Mouse (Mus musculus) heart, adult 11 months (tissue): ENCODE measurements around the gene Ola1.
A peak's percentile ranks its signal among the peaks of the same experiment; 100 is the strongest.

Experiments used
- DNase-seq: peaks from one replicate; pipeline ENCODE4 v3.0.0; 2022

Ola1 gene

DNA sequence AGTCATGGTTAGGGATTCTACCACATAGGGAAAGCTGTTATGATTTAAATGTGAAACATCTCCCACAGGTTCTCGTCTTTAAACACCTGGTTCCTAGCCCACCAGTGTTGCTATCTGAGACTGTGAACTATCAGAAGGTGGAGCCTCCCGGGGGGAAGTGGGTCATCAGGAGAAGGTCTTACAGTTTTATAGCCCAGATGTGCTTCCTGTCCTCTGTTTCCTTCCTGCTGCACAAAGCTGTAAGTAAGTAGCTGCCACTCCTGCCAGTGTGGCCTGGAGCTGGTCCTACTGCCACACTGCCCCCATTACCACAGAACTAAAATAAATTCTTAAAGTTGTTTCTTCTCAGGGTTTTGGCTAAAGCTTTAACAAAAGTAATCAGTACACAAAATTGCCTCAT, 72.6 kb downstream of the Ola1 start:
- no peak for DNase-seq

DNA sequence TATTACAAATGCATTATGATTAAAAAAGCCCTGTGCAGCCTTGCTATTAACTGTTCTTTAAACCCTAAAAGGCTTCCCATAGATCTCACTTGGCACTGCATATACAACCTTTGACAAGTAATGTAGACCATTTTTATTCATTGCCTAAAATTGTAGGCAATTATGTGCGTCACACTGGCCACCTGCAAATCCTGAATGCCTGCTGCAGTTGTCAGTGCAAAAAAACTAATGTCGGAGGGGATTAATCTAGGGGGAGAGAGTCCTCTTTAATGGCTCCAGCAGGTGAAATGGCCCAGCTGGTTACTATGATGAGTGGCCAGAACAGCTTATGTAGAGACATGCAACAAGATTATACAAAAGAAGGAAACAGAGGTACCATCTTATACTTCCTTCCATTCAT, 75.0 kb downstream of the Ola1 start:
- no peak for DNase-seq

DNA sequence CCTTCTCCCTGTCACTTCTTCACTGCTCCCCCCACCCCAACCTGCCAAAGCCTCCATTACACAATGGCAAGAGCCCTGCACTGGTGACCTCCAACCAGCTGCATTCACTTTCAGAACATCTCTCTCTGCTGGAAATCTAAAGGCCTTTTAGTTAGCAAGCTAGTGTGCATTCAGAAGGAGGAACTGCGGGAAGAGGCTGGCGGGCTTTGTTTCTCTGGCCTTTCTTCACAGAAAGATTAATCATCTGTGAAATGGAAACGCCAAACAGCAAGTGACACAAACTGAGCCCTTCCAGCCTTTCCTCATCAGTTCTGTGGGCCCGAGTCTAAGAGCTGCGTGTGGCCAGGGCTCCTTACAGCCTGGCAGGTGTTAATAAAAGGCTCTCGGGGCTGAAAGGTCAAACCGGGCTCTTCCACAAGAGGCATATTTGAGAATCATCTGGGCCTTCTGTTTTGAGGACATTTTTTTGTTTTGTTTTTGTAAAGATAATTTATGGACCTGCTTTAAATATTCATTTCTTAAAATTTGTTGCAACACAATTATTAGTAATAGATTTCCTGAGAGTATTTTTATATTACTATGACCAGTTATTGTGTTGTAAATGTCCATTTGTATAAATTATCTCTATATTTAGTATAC, 75.8 kb downstream of the Ola1 start:
- no peak for DNase-seq

DNA sequence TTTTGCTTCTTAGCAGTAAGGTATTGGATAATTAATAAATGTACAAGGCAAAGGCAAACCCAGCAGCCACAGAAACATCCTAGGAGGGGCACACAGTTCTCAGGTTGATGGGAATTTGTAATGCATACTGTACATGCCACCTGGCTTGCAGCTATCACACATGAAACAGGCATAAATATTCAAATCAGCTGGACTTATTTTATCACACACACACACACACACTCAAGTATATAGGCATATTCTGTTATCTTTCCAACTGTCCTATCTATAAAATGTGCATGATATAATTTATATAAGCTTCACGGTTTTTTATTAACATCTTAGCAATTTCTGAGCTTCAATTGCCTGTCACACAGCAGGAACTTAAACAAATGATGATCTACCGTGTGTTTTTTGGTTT, 85.8 kb downstream of the Ola1 start:
- DNase-seq = no peak

DNA sequence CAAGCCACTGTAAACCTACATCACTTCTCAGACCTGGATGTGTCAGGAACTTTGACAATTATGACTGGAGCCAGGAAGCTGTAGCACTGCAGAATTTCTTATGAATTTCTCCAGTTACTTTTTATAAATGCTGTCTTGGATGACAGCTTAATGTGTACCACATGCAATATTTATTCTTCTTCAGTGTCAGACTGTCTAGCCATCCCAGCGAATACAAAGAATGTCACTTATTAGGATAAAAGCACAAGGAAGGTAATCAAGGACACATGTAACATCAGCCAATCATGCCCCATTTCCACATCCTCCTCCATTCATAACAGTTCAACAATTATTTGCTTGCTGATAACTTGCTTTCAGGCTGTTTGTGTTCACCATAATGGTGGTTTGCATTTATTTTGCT, 91.0 kb downstream of the Ola1 start:
- DNase-seq = no peak

DNA sequence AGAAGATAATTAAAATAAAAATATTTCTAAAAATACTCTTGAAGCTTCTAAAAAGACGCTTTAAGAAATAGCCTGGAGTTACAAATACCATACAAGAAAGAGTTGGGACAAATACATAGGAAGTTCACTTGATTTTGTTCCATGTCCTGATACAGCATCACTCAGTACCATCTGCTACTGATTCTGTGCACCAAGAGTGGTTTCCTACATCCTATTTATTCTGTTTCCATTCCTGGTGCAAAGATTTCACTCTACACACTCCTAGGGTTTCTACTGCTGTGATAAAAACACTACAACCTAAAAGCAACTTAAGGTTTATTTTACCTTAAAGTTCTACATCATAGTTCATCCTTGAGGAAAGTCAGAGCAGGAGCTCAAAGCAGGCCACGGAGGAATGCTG, 99.9 kb downstream of the Ola1 start:
- DNase-seq = no peak

DNA sequence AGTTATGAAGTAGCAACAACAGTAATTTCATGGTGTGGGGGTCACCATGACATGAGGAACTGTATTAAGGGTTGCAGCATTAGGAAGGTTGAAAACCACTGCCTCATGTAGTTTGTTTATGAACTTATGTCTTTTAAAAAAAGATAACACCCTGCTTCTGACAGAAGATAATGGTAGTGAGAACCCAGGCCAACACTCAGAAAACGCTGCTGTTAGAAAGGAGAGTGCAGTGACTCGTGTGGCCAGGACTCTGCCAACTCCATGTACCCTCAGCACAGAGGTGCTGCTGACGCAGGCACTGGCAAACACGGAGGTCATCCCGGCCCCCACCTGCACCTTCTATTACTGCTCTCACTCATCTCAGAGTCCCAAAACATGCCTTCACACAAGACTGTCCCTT, 111.6 kb downstream of the Ola1 start:
- DNase-seq = no peak

DNA sequence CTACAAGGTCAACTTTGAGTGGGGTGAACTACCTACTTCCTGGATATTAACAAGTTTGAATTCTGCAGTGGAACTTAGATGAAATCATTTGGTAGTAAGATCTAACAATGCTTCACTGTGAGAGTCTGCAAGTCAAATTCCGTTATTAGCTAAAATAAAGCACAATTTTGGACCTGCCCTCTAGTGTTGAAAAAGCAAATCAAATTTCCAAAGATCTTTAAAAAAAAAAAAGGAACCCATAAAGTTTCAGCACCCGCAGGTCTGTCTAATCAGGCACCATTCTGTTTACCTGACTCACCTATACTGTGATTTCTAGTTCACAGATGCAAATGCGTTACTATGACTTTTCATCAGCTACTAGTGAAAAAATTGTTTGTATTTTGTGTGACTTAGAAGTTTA, 122.2 kb downstream of the Ola1 start:
- no peak for DNase-seq

DNA sequence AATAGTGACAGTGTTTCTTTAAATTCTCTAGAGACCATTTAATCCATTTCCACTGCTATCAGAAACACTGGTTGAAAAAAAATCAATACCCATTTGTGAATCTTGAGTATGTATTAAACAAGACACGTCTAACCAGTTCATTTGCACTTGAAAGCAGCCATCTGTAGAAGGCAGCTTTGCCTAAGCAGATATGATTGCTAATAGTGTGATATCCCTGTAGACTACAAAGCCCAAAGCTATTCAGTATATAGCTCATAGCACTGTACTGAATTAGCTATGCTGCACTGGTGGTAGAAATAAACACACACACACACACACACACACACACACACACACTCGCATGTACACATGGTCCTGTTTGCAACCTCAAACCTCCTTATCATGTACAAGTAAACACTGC, 123.4 kb downstream of the Ola1 start:
- DNase-seq = no peak

DNA sequence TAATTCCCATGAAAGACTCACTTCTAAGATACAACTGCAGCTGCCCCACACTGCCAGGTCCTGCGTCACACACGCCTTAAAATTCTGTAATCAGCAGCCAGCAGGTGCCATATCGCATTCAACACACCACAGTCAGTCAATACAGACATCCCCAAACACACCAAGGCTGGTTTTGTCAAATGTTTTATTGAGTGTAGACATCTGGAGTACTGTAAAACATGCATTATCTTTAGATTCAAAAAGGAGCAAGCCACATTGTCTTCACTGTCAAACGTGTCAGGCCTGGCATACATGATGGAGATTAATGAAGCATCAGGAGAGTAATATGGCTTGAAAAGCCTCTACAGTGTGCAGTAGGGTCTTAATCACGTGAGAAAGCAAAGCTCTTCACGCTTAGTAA, 125.7 kb downstream of the Ola1 start:
- no peak for DNase-seq

DNA sequence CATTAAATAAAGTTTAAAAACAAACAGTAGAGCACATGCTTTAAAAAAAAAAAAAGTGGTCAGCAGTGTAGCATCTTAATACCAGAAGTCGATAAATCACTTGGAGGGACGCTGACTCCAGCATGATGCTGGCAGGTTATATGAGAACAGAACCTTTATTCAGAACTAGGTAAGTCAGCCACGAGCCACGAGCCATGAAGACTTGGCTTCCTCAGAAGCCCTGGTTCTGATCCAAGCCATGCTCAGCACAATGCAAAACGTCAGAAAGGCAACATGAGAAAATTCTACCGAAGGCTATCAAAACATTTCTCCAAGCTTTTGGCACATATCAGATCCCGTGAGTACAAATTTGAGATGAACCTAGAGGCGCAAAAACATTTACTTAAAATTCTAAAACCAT, 127.4 kb downstream of the Ola1 start:
- DNase-seq = no peak

DNA sequence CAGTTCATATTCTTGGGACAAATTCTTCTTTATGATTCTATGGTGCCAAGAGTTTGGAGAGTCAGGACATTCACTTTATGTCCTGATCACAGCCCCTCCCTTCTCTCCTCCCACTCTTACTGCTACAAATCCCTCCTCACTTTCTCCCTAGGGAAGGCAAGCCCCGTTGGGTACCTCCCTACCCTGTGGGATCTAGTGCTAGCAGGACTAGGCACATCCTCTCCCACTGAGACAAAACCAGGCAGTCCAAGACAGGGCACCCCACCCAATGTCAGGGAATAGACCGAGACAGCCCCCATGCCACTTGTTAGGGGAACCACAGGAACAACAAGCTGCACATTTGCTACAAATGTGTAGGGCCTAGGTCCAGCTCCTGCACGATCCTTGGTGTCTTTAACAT, 131.1 kb downstream of the Ola1 start:
- DNase-seq = peak; percentile 82

DNA sequence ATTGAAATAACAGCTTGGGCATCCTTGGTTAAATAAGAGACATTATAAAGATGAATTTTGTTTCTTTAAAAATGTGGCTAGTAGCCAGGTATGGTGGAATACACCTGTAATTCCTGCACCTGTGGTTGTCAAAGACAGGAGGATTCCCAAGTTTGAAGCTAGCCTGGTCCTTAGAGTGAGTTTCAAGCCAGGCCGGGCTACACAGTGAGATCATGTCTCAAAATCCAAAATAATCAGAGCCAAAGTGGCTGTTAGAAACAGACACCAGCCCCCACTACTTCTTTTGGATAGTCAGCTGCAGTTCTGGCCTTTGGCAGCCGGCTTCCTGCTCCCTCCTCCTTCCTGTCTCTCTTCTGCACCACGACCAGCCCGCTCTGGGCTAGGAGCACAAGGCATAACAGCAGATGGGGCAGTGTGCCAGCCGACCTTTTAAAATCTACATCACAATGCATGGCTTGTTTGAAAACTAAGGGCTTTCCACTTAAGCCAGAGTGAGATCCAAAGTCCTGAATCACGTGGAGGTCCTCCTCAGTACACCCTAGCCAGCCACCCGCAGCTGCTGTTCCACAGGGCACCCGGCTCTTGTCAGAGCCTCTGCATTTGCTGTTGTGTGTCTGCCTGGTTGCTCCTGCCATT, 132.9 kb downstream of the Ola1 start:
- DNase-seq = peak; percentile 93

DNA sequence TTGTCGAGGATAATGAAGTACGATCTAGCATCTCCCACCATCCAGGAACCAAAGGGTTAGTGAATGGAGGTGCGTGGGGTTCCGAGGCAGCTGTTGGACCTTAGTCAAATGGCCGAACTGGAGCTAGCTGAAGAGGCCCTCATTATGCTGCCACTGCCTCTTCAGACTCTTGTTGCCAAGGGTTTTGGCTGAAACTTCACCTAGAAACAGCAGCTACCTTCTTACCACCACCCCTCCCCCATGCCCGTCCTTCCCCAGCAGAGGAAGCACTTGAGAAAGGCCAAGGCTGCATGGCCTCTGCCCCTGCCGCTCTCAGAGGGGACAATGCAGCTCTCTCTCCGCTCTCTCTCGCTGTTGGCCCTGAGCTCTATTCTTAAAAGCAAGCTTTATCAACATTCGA, 136.2 kb downstream of the Ola1 start:
- DNase-seq = no peak

DNA sequence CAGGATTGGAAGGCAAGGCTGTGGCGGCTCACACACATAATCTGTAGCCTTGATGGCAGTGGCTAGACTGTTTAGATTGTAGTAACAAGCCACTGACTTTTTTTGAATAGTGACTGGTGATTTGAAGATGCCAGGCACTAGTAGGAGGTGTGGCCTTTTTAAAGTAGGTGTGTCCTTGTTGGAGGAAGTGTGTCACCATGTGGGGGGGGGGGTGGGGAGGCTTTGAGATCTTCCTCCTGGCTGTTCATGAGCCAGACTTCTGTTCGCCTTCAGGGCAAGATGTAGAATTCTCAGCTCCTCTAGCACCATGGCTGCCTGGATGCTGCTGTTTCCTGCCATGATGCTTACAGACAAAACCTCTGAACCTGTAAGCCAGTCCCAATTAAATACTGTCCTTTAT, 136.9 kb downstream of the Ola1 start:
- no peak for DNase-seq

DNA sequence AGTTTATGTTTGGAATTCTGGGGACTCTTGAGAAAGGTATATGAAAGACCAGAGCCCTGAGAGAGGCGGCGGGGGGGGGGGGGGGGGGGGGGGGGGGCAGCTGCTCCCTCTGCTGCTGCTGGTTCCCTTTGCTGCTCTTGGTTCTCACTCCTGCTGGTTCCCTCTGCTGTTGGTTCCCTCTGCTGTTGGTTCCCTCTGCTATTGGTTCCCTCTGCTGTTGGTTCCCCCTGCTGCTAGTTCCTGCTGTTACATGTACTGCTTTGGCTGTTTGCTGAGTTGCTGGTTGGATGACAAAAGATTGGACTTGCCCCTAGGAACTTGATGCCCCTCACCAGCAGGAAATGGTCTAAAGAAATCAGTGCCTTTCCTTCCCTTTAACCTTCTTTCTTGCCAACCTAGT, 138.6 kb downstream of the Ola1 start:
- DNase-seq = no peak

DNA sequence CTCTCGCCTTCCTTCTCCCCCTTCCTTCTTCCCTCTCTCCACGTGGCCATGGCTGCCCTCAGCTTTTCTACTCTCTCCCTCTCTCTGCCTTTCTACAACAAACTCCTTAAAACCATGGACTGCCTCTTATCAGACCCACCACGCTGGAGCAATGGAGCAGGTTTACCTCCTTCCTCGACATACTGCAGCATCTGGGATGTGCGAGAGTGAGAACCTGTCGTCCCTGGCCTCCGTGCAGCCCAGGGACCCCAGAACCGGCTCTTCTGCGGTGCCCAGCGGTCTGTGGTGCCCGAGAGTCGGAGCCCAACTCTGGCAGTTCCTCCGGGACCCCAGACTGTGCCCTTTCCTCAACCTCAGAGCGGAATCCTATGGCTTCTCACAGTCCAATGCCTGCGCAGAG, 139.4 kb downstream of the Ola1 start:
- DNase-seq = peak; percentile 53

DNA sequence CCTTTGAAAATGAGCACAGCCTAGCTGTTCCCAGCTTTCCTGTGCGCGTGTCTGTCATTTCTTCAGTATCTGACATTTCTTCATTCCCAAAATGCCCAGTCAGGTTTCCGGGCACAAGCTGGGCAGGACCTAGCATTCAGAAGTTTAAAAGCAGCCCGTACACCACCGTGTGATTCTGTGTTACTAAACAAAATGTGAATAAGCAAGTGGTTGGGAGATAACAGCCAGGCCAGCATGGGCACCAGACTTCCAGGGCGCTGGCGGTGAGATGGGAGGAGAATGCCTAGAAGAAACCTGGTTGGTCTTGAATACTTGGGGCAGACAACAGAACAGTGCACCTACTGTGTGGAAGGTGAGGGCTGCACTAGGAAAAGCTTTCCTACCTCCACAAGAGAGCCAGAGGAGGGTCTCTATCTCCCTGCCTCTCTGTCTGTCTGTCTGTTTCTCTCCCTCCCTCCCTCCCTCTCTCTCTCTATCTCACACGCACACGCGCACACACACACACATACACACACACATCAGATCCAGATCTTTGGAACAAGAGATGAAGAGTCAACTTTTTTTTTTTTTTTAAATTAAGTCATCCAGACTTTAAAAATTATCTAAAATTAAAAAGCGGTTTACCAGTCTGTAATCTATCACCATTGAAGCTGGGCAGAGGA, 144.8 kb downstream of the Ola1 start:
- DNase-seq = peak; percentile 72

DNA sequence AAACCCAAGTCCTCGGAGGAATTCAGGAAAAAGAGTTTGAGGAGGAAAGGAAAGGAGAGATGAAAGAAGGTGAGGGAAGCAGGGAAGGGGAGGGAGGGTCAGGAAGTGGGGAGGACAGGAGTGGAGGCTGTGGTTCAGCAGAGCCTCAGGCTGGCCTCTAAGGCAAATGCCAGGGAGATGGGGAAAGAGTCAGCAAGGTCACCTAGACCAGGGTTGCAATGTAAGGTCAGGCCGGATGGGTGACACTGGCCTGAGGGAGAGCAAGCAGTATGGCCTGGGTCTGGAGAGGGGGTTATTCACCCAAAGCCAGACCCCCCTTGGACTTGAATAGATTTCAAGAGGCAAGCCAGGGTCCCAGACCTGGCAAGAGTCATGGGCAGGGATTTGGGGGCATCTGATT, 147.5 kb downstream of the Ola1 start:
- peak; percentile 73 for DNase-seq

DNA sequence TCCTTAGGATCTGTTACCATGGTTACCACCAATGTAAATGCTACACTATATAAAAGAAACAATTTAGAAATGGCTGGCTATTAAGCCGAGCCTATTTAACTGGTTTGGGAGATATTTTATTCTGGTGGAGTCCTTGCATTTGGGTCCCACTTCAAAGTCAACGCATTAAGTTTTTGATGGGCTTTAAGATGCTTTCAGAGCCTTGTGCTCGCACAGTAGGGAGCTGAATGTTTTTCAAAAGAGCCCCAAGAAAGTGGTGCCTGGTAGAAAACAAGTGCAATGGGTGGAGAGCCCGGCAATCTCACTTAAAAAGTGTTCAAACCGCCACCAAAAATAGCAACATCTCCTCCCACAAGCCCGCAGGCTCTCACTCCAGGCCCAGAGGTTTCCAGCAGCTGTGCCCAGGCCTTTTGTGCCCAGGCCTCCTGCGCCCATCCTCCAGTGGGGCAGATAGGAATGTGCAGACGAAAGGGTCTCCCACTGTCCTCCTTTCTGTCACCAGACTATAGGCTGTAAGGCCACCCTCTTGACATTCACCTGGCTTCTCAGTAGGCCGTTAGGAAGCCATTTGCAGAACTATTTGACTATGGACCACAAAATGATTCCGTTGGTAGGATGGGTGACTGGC, 148.2 kb downstream of the Ola1 start:
- peak; percentile 69 for DNase-seq

DNA sequence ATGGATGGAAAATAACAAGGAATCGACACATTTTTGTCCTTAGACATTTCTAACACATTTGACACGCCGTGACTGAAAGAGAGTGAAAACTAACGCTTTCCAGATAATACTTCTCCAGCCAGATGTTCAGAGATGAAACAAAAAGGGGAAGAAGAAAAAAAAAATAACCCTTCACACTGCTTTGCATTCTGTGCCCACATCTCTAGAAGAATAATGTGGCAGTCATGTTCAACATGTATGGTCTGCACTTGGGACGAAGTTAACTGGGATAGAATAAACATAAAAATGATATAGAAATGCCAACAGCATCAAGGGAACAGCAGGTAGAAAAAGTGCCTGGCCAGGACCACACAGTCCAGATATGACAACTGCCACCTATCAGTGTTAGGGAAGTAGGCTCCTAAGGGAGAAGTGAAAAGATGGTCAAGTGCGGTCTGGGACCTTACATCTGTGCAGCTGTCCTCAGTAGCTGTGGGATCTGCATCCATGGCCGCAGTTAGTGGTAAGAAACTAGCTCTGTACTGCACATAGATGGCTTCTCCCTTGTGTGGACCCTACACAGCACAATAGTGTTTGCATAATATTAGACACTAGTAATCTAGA, 149.4 kb downstream of the Ola1 start:
- peak; percentile 72 for DNase-seq

DNA sequence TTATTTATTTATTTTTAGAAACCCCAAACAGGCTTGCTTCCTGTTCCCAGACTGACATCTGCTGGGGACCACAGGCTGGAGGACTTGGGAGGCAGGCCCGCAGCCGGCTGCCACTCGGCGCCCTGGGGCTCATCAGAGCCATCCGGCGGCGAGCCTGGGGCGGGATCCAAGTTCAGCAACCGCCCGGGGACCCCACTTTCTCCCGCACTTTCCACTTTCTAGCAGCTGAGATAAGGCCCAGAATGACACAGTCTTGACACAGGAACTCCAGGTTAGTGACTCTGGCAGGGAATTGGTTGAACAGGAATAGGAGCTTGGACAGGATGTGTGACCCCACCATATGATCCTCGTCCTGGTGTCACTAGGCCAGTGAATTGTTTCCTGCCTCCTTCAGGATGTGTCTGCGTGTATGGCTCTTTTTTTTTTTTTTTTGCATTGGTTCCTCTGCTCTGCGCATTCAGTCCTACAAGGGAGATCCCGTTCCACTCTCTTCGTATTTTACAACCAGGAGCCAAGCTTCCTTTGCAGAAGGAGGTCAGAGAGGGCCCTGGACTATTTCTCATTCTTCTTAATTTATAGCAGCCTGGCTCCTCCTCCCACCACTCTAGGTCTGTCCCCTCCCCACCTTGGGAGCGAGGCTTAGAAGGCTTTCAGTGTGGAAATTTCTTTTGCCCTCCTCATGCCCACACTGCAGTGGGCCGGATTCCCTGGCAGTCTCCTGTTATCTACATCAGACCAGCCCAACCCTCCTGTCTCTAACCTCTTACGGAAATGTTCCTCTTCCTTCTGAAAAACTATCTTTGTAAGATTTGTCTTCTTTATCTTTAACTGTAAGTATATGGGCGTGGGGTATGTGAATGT, 152.2 kb downstream of the Ola1 start:
- peak; percentile 96 for DNase-seq
